Mouse (Mus musculus) CH12.LX (cell line): ENCODE results near the gene Adra2b. TPM values are rescaled to one million over a fixed set of nuclear protein-coding genes. Genes with fewer than 3 reads are reported as not detected.

Experiments
- DNase-seq: peaks from one replicate; pipeline ENCODE4 v3.0.0-alpha.2; 2013; ENCODE audit errors: extremely low read depth
- H3K27ac ChIP-seq: 2 replicates; pipeline ENCODE4 v1.5.1; 2012; ENCODE audit warnings: low read depth, mild to moderate bottlenecking, control low read depth, moderate library complexity; ENCODE audit not compliant: insufficient read depth
- H3K27me3 ChIP-seq: replicated peaks from 2 replicates; pipeline ENCODE3; 2012; ENCODE audit warnings: inconsistent platforms
- H3K36me3 ChIP-seq, 2 experiments: replicated peaks in 1 of 2; 2 replicates each; pipeline versions ENCODE3 to v1.6.1; 2012; ENCODE audit warnings: inconsistent platforms in 1 of 2, low read length in 1 of 2, mild to moderate bottlenecking in 1 of 2, mixed read lengths in 1 of 2, moderate library complexity in 1 of 2; ENCODE audit not compliant: control insufficient read depth in 1 of 2, insufficient read depth in 1 of 2
- H3K4me1 ChIP-seq, 2 experiments: 2 replicates each; pipeline ENCODE4 v1.6.1; 2012; ENCODE audit warnings: inconsistent platforms in 1 of 2, moderate library complexity in 1 of 2; ENCODE audit not compliant: insufficient read depth in 2 of 2, control insufficient read depth in 1 of 2
- H3K4me2 ChIP-seq: 2 replicates; pipeline ENCODE4 v1.6.1; 2012; ENCODE audit warnings: low read depth, mild to moderate bottlenecking, control low read depth; ENCODE audit not compliant: poor library complexity, insufficient read depth, severe bottlenecking
- H3K4me3 ChIP-seq, 3 experiments: fragments of 150-350 bp in 1 of 3; sonication (generic) in 1 of 3; replicated peaks in 1 of 3; 2 replicates each; pipeline versions ENCODE3 to v1.5.1; 2011 to 2012; ENCODE audit warnings: low read depth in 2 of 3, low read length in 2 of 3, mild to moderate bottlenecking in 2 of 3, moderate library complexity in 2 of 3, control low read depth in 1 of 3, improper control_type of control experiment in 1 of 3, inconsistent platforms in 1 of 3, mixed read lengths in 1 of 3; ENCODE audit not compliant: poor library complexity in 1 of 3
- H3K79me2 ChIP-seq: replicated peaks from 2 replicates; pipeline ENCODE4 v1.6.1; 2012; ENCODE audit warnings: mild to moderate bottlenecking, moderate library complexity; ENCODE audit not compliant: control insufficient read depth, poor library complexity, insufficient read depth, severe bottlenecking; ENCODE audit errors: extremely low read depth
- H3K9ac ChIP-seq: 2 replicates; pipeline ENCODE4 v1.6.1; 2012; ENCODE audit warnings: low read depth, mild to moderate bottlenecking, control low read depth, moderate library complexity; ENCODE audit not compliant: insufficient read depth
- H3K9me3 ChIP-seq: replicated peaks from 2 replicates; pipeline ENCODE3; 2012; ENCODE audit warnings: low read length, inconsistent platforms, mixed read lengths
- BHLHE40 ChIP-seq: IDR thresholded peaks from 2 replicates; pipeline ENCODE4 v1.6.1; 2011; ENCODE audit warnings: mild to moderate bottlenecking, low read depth, low read length, improper control_type of control experiment
- CHD1 ChIP-seq: IDR thresholded peaks from 2 replicates; pipeline ENCODE4 v1.6.1; 2012; ENCODE audit warnings: low read depth, low read length, improper control_type of control experiment, inconsistent platforms
- CHD2 ChIP-seq: IDR thresholded peaks from 2 replicates; pipeline ENCODE4 v1.6.1; 2011; ENCODE audit warnings: low read length, improper control_type of control experiment
- E2F4 ChIP-seq: IDR thresholded peaks from 2 replicates; pipeline ENCODE4 v1.6.1; 2011; ENCODE audit warnings: low read depth, low read length, improper control_type of control experiment; ENCODE audit not compliant: insufficient replicate concordance
- ELF1 ChIP-seq: IDR thresholded peaks from 2 replicates; pipeline ENCODE4 v1.6.1; 2014; ENCODE audit warnings: low read depth, mild to moderate bottlenecking, inconsistent platforms, low read length, improper control_type of control experiment
- EP300 ChIP-seq: IDR thresholded peaks from 2 replicates; pipeline ENCODE4 v1.6.1; 2011; ENCODE audit warnings: low read length, improper control_type of control experiment
- ETS1 ChIP-seq: conservative IDR thresholded peaks from 2 replicates; pipeline ENCODE4 v1.6.1; 2012; ENCODE audit warnings: low read depth, mild to moderate bottlenecking, inconsistent platforms, low read length, improper control_type of control experiment, moderate library complexity
- HCFC1 ChIP-seq: IDR thresholded peaks from 2 replicates; pipeline ENCODE4 v1.6.1; 2012; ENCODE audit warnings: low read depth, mild to moderate bottlenecking, inconsistent platforms, low read length, improper control_type of control experiment
- IRF4 ChIP-seq: IDR thresholded peaks from 2 replicates; pipeline ENCODE4 v1.6.1; 2014; ENCODE audit warnings: low read depth, mild to moderate bottlenecking, inconsistent platforms, low read length, improper control_type of control experiment
- JUN ChIP-seq: IDR thresholded peaks from 2 replicates; pipeline ENCODE4 v1.6.1; 2011; ENCODE audit warnings: low read depth, mild to moderate bottlenecking, low read length, improper control_type of control experiment, moderate library complexity; ENCODE audit not compliant: insufficient read depth
- JUND ChIP-seq: conservative IDR thresholded peaks from 2 replicates; pipeline ENCODE4 v1.6.1; 2011; ENCODE audit warnings: low read depth, low read length, improper control_type of control experiment
- KAT2A ChIP-seq: IDR thresholded peaks from 2 replicates; pipeline ENCODE4 v1.6.1; 2012; ENCODE audit warnings: low read length, improper control_type of control experiment, inconsistent platforms; ENCODE audit not compliant: insufficient replicate concordance
- MAFK ChIP-seq: IDR thresholded peaks from 2 replicates; pipeline ENCODE4 v1.6.1; 2011; ENCODE audit warnings: low read length, improper control_type of control experiment; ENCODE audit not compliant: insufficient replicate concordance
- MAX ChIP-seq: IDR thresholded peaks from 2 replicates; pipeline ENCODE4 v1.6.1; 2011; ENCODE audit warnings: low read length, improper control_type of control experiment
- MAZ ChIP-seq: IDR thresholded peaks from 2 replicates; pipeline ENCODE4 v1.6.1; 2012; ENCODE audit warnings: low read depth, mild to moderate bottlenecking, inconsistent platforms, low read length, improper control_type of control experiment, moderate library complexity
- MEF2A ChIP-seq: IDR thresholded peaks from 2 replicates; pipeline ENCODE4 v1.6.1; 2014; ENCODE audit warnings: low read depth, mild to moderate bottlenecking, inconsistent platforms, low read length, improper control_type of control experiment, borderline replicate concordance
- MXI1 ChIP-seq: IDR thresholded peaks from 2 replicates; pipeline ENCODE4 v1.6.1; 2011; ENCODE audit warnings: mild to moderate bottlenecking, low read depth, low read length, improper control_type of control experiment
- NELFE ChIP-seq: IDR thresholded peaks from 2 replicates; pipeline ENCODE4 v1.6.1; 2011; ENCODE audit warnings: low read depth, low read length, improper control_type of control experiment
- NRF1 ChIP-seq: IDR thresholded peaks from 2 replicates; pipeline ENCODE4 v1.6.1; 2014; ENCODE audit warnings: low read depth, mild to moderate bottlenecking, inconsistent platforms, low read length, improper control_type of control experiment, moderate library complexity
- PAX5 ChIP-seq: IDR thresholded peaks from 2 replicates; pipeline ENCODE4 v1.6.1; 2012; ENCODE audit warnings: low read length, inconsistent platforms, mixed read lengths
- POLR2A ChIP-seq: IDR thresholded peaks from 2 replicates; pipeline ENCODE4 v1.6.1; 2011; ENCODE audit warnings: low read depth, mild to moderate bottlenecking, improper control_type of control experiment, low read length
- POLR2AphosphoS2 ChIP-seq: IDR thresholded peaks from 2 replicates; pipeline ENCODE4 v1.6.1; 2011; ENCODE audit warnings: low read depth, low read length, improper control_type of control experiment
- RAD21 ChIP-seq: IDR thresholded peaks from 2 replicates; pipeline ENCODE4 v1.6.1; 2011; ENCODE audit warnings: low read depth, mild to moderate bottlenecking, low read length, improper control_type of control experiment, moderate library complexity
- RCOR1 ChIP-seq: conservative IDR thresholded peaks from 2 replicates; pipeline ENCODE4 v1.6.1; 2012; ENCODE audit warnings: low read depth, mild to moderate bottlenecking, inconsistent platforms, low read length, improper control_type of control experiment
- SIN3A ChIP-seq: IDR thresholded peaks from 2 replicates; pipeline ENCODE4 v1.6.1; 2012; ENCODE audit warnings: low read length, improper control_type of control experiment, inconsistent platforms
- SMC3 ChIP-seq: IDR thresholded peaks from 2 replicates; pipeline ENCODE4 v1.6.1; 2011; ENCODE audit warnings: low read depth, low read length, improper control_type of control experiment
- TBP ChIP-seq: conservative IDR thresholded peaks from 2 replicates; pipeline ENCODE4 v1.6.1; 2011; ENCODE audit warnings: low read depth, low read length, improper control_type of control experiment
- TCF12 ChIP-seq: IDR thresholded peaks from 2 replicates; pipeline ENCODE4 v1.6.1; 2014; ENCODE audit warnings: low read depth, mild to moderate bottlenecking, inconsistent platforms, low read length, improper control_type of control experiment
- UBTF ChIP-seq: IDR thresholded peaks from 2 replicates; pipeline ENCODE4 v1.6.1; 2012; ENCODE audit warnings: low read depth, mild to moderate bottlenecking, inconsistent platforms, low read length, improper control_type of control experiment, moderate library complexity
- USF1 ChIP-seq: IDR thresholded peaks from 2 replicates; pipeline ENCODE4 v1.6.1; 2014; ENCODE audit warnings: low read depth, mild to moderate bottlenecking, inconsistent platforms, low read length, improper control_type of control experiment
- USF2 ChIP-seq: conservative IDR thresholded peaks from 2 replicates; pipeline ENCODE4 v1.6.1; 2011; ENCODE audit warnings: low read depth, low read length, improper control_type of control experiment
- ZC3H11A ChIP-seq: IDR thresholded peaks from 2 replicates; pipeline ENCODE4 v1.6.1; 2012; ENCODE audit warnings: low read depth, mild to moderate bottlenecking, inconsistent platforms, low read length, improper control_type of control experiment
- ZKSCAN1 ChIP-seq: IDR thresholded peaks from 2 replicates; pipeline ENCODE4 v1.6.1; 2012; ENCODE audit warnings: low read depth, inconsistent platforms, low read length, improper control_type of control experiment, borderline replicate concordance
- ZMIZ1 ChIP-seq: IDR thresholded peaks from 2 replicates; pipeline ENCODE4 v1.6.1; 2012; ENCODE audit warnings: low read depth, mild to moderate bottlenecking, inconsistent platforms, low read length, improper control_type of control experiment
- ZNF384 ChIP-seq: IDR thresholded peaks from 2 replicates; pipeline ENCODE4 v1.6.1; 2012; ENCODE audit warnings: low read depth, low read length, improper control_type of control experiment, inconsistent platforms
- dilution Hi-C: fragments of 300-500 bp; cut with MboI; formaldehyde crosslinking; loops from 2 replicates; pipeline ENCODE4 v1.14.3; 2020; ENCODE audit warnings: low sequenced_read_pairs; ENCODE audit not compliant: extremely low pct_unique_long_range_greater_than_20kb, extremely low pct_ligation_motif_present
- in situ Hi-C: fragments of 300-500 bp; cut with MboI; formaldehyde crosslinking; loops from 3 replicates; pipeline ENCODE4 v1.14.3; 2019; ENCODE audit warnings: low sequenced_read_pairs, low pct_ligation_motif_present, low pct_unique_long_range_greater_than_20kb, mixed read lengths
- polyA plus RNA-seq: library from polyadenylated mRNA; unstranded; fragments of >175 nt; gene quantifications from 2 replicates; pipeline ENCODE4 v1.2.1, GENCODE M21; 2012; ENCODE audit warnings: low read depth; ENCODE audit not compliant: insufficient read length
- total RNA-seq, 2 experiments: library from RNA; depleted of rRNA; stranded (reverse); fragments of 300-350 nt in 1 of 2; fragments of >200 nt in 1 of 2; gene quantifications; 2 replicates each; pipeline ENCODE4 v1.2.3; 2012 to 2014

Adra2b gene
- total and polyA plus RNA-seq, 3 experiments = 0.08 TPM; not detected in 2

GRCm38 (mm10) chr2:127333945-127334603 is 28.9 kb upstream of the Adra2b start (continued):
- TF ChIP-seq NELFE (peak; percentile 46; the same call in 1 of the 2 replicates), ELF1 (peak; percentile 41; the same call in 1 of the 2 replicates), UBTF (peak; percentile 20; the same call in 1 of the 2 replicates), CHD2 (peak; percentile 94)

GRCm38 (mm10) chr2:127335078-127335541 is 27.9 kb upstream of the Adra2b start:
- peaks cover 32 to 52% of the 10 kb centered on the region in 2 experiments for H3K4me1 ChIP-seq
- peak overlapping the region; percentile 91 for H3K4me2 ChIP-seq
- no peak overlapping the region; the same call in 1 of the 2 replicates for H3K9ac ChIP-seq
- H3K4me3 ChIP-seq = peak overlapping the region in 1 of 3 experiments; percentile 19
- no peaks in the 10 kb centered on the region for H3K9me3 ChIP-seq
- peaks cover 2 to 35% of the 10 kb centered on the region in 2 experiments for H3K36me3 ChIP-seq
- H3K27me3 ChIP-seq = no peaks in the 10 kb centered on the region
- DNase-seq = peak; percentile 94
- H3K27ac ChIP-seq = peak overlapping the region; percentile 98
- dilution Hi-C loops (no loop called here), in situ Hi-C loops (no loop called here)
- H3K79me2 ChIP-seq = peaks cover 17% of the 10 kb centered on the region
- TF ChIP-seq ZMIZ1 (peak; percentile 38; the same call in 1 of the 2 replicates), PAX5 (no peak), TBP (no peak), TCF12 (peak; percentile 85), E2F4 (no peak), IRF4 (peak; percentile 68), JUND (no peak; the same call in 1 of the 2 replicates), KAT2A (0 out of 2 replicates have a peak, but pooled peaks have one; percentile 61), NRF1 (no peak), HCFC1 (peak; percentile 9; the same call in 1 of the 2 replicates), BHLHE40 (peak; percentile 99), JUN (no peak), ELF1 (no peak), UBTF (no peak), MAX (no peak; the same call in none of the 2 replicates), NELFE (no peak), RCOR1 (peak; percentile 25; the same call in 1 of the 2 replicates), POLR2A (peak; percentile 32; the same call in 1 of the 2 replicates), ZC3H11A (no peak), CHD2 (peak; percentile 81; the same call in 1 of the 2 replicates), SMC3 (no peak), EP300 (peak; percentile 64), ZNF384 (peak; percentile 4; the same call in 1 of the 2 replicates), MXI1 (peak; percentile 64), RAD21 (no peak; the same call in 1 of the 2 replicates), ETS1 (peak; percentile 89), POLR2AphosphoS2 (no peak), ZKSCAN1 (no peak), CHD1 (peak; percentile 48; the same call in 1 of the 2 replicates), USF1 (peak; percentile 49), SIN3A (peak; percentile 62; the same call in 1 of the 2 replicates), USF2 (no peak), MAFK (0 out of 2 replicates have a peak, but pooled peaks have one; percentile 39), MEF2A (peak; percentile 83), MAZ (peak; percentile 91)
